Mouse (Mus musculus): Measurements from ENCODE around the gene Dpp7. TPM values are rescaled to one million over a fixed set of nuclear protein-coding genes. Genes with fewer than 3 reads are reported as not detected.
A peak's percentile ranks its signal among the peaks of the same experiment; 100 is the strongest.

Gene Dpp7
- total RNA-seq, 2 experiments from 2014 or later, result 16.6 to 59.0 TPM

GRCm38 (mm10) chr2:25318971-25319773 is 37.0 kb downstream of the Dpp7 start, which contains the start of gene Grin1:
Gene Grin1, minus strand, starts transcription at chr2:25319187.
- ATAC-seq (replicated peaks; ENCODE audit: low FRiP score, low TSS enrichment, poor library complexity, severe bottlenecking), result peak; percentile 82

GRCm38 (mm10) chr2:25318119-25318966 is 37.8 kb downstream of the Dpp7 start:
- peak; percentile 14; the same call in 1 of the 2 replicates for ATAC-seq (replicated peaks; ENCODE audit: low FRiP score, low TSS enrichment, poor library complexity, severe bottlenecking)

- no peak for ATAC-seq (replicated peaks; ENCODE audit: low FRiP score, low TSS enrichment, poor library complexity, severe bottlenecking)
Observed at GRCm38 (mm10) chr2:25311491-25311891, 44.7 kb downstream of the Dpp7 start.

- ATAC-seq (replicated peaks; ENCODE audit: low FRiP score, low TSS enrichment, poor library complexity, severe bottlenecking), result no peak
Observed at GRCm38 (mm10) chr2:25310969-25311368, 45.2 kb downstream of the Dpp7 start.

GRCm38 (mm10) chr2:25310180-25310579 is 46.0 kb downstream of the Dpp7 start:
- ATAC-seq (replicated peaks; ENCODE audit: low FRiP score, low TSS enrichment, poor library complexity, severe bottlenecking), result no peak

GRCm38 (mm10) chr2:25305587-25306359 is 50.4 kb downstream of the Dpp7 start:
- ATAC-seq (replicated peaks; ENCODE audit: low FRiP score, low TSS enrichment, poor library complexity, severe bottlenecking), result no peak

GRCm38 (mm10) chr2:25304657-25305541 is 51.3 kb downstream of the Dpp7 start:
- ATAC-seq (replicated peaks; ENCODE audit: low FRiP score, low TSS enrichment, poor library complexity, severe bottlenecking), result peak; percentile 67

GRCm38 (mm10) chr2:25303931-25304656 is 52.1 kb downstream of the Dpp7 start:
- ATAC-seq (replicated peaks; ENCODE audit: low FRiP score, low TSS enrichment, poor library complexity, severe bottlenecking), result 0 out of 2 replicates have a peak, but pooled peaks have one; percentile 13

GRCm38 (mm10) chr2:25303452-25303851 is 52.7 kb downstream of the Dpp7 start:
- no peak for ATAC-seq (replicated peaks; ENCODE audit: low FRiP score, low TSS enrichment, poor library complexity, severe bottlenecking)

Other genes with a start within 250 kb of the Dpp7 start
Only the 30 nearest of the 36 such genes appear.
- 12.6 and 13.0 TPM in 2 replicates for gene Tor4a, start 159.5 kb downstream of the Dpp7 start, total RNA-seq (2014; fragmentation: Nextera tagmentation)
- gene Tor4a, start 159.5 kb downstream of the Dpp7 start, total RNA-seq (2017), result 8.0 and 11.8 TPM in 2 replicates
- 50.8 and 67.6 TPM in 2 replicates for gene Nelfb, start 144.9 kb downstream of the Dpp7 start, total RNA-seq (2014; fragmentation: Nextera tagmentation)
- 26.4 and 28.2 TPM in 2 replicates for gene Nelfb, start 144.9 kb downstream of the Dpp7 start, total RNA-seq (2017)
- gene Stpg3, start 141.7 kb downstream of the Dpp7 start, total RNA-seq (2014; fragmentation: Nextera tagmentation), result not detected in 2 replicates
- 3.2 TPM in 1 of 2 replicates, not detected in the other for gene Stpg3, start 141.7 kb downstream of the Dpp7 start, total RNA-seq (2017)
- gene Fam166a, start 137.6 kb downstream of the Dpp7 start, total RNA-seq (2014; fragmentation: Nextera tagmentation), result not detected in 2 replicates
- not detected in 2 replicates for gene Fam166a, start 137.6 kb downstream of the Dpp7 start, total RNA-seq (2017)
- 712 and 769 TPM in 2 replicates for gene Tubb4b, start 131.7 kb downstream of the Dpp7 start, total RNA-seq (2014; fragmentation: Nextera tagmentation)
- 718 and 785 TPM in 2 replicates for gene Tubb4b, start 131.7 kb downstream of the Dpp7 start, total RNA-seq (2017)
- gene Slc34a3, start 122.0 kb downstream of the Dpp7 start, total RNA-seq (2014; fragmentation: Nextera tagmentation), result not detected in 2 replicates
- not detected in 2 replicates for gene Slc34a3, start 122.0 kb downstream of the Dpp7 start, total RNA-seq (2017)
- gene Rnf224, start 119.6 kb downstream of the Dpp7 start, total RNA-seq (2014; fragmentation: Nextera tagmentation), result not detected in 2 replicates
- gene Rnf224, start 119.6 kb downstream of the Dpp7 start, total RNA-seq (2017), result not detected in 2 replicates
- gene Rnf208, start 114.1 kb downstream of the Dpp7 start, total RNA-seq (2014; fragmentation: Nextera tagmentation), result 1.6 and 10.2 TPM in 2 replicates
- 0.72 TPM in 1 of 2 replicates, not detected in the other for gene Rnf208, start 114.1 kb downstream of the Dpp7 start, total RNA-seq (2017)
- not detected in 2 replicates for gene Cysrt1, start 113.9 kb downstream of the Dpp7 start, total RNA-seq (2014; fragmentation: Nextera tagmentation)
- gene Cysrt1, start 113.9 kb downstream of the Dpp7 start, total RNA-seq (2017), result not detected in 2 replicates
- gene AL732309.1, start 109.5 kb downstream of the Dpp7 start, total RNA-seq (2014; fragmentation: Nextera tagmentation), result 15.3 and 21.7 TPM in 2 replicates
- 3.3 and 4.9 TPM in 2 replicates for gene AL732309.1, start 109.5 kb downstream of the Dpp7 start, total RNA-seq (2017)
- 14.3 and 19.6 TPM in 2 replicates for gene Tmem203, start 100.9 kb downstream of the Dpp7 start, total RNA-seq (2014; fragmentation: Nextera tagmentation)
- 4.3 and 9.1 TPM in 2 replicates for gene Tmem203, start 100.9 kb downstream of the Dpp7 start, total RNA-seq (2017)
- 17.5 and 27.4 TPM in 2 replicates for gene Tprn, start 93.7 kb downstream of the Dpp7 start, total RNA-seq (2014; fragmentation: Nextera tagmentation)
- gene Tprn, start 93.7 kb downstream of the Dpp7 start, total RNA-seq (2017), result 9.8 and 15.0 TPM in 2 replicates
- 183 and 205 TPM in 2 replicates for gene Ssna1, start 83.9 kb downstream of the Dpp7 start, total RNA-seq (2014; fragmentation: Nextera tagmentation)
- gene Ssna1, start 83.9 kb downstream of the Dpp7 start, total RNA-seq (2017), result 81.8 and 104 TPM in 2 replicates
- 52.0 and 56.6 TPM in 2 replicates for gene Anapc2, start 83.9 kb downstream of the Dpp7 start, total RNA-seq (2014; fragmentation: Nextera tagmentation)
- gene Anapc2, start 83.9 kb downstream of the Dpp7 start, total RNA-seq (2017), result 31.3 and 39.0 TPM in 2 replicates
- not detected in 2 replicates for gene Tmem210, start 68.2 kb downstream of the Dpp7 start, total RNA-seq (2014; fragmentation: Nextera tagmentation)
- not detected in 2 replicates for gene Tmem210, start 68.2 kb downstream of the Dpp7 start, total RNA-seq (2017)
- not detected in 2 replicates for gene Lrrc26, start 66.4 kb downstream of the Dpp7 start, total RNA-seq (2014; fragmentation: Nextera tagmentation)
- not detected in 2 replicates for gene Lrrc26, start 66.4 kb downstream of the Dpp7 start, total RNA-seq (2017)
- gene Grin1, start 37.2 kb downstream of the Dpp7 start, total RNA-seq (2014; fragmentation: Nextera tagmentation), result not detected in 2 replicates
- gene Grin1, start 37.2 kb downstream of the Dpp7 start, total RNA-seq (2017), result not detected in 2 replicates
- 37.1 and 38.9 TPM in 2 replicates for gene Man1b1, start 24.0 kb downstream of the Dpp7 start, total RNA-seq (2014; fragmentation: Nextera tagmentation)
- 31.8 and 82.7 TPM in 2 replicates for gene Man1b1, start 24.0 kb downstream of the Dpp7 start, total RNA-seq (2017)
- 9.7 and 12.7 TPM in 2 replicates for gene Uap1l1, start 9.3 kb upstream of the Dpp7 start, total RNA-seq (2014; fragmentation: Nextera tagmentation)
- 2.0 and 2.5 TPM in 2 replicates for gene Uap1l1, start 9.3 kb upstream of the Dpp7 start, total RNA-seq (2017)
- gene Sapcd2, start 16.0 kb upstream of the Dpp7 start, total RNA-seq (2014; fragmentation: Nextera tagmentation), result 18.4 and 19.0 TPM in 2 replicates
- gene Sapcd2, start 16.0 kb upstream of the Dpp7 start, total RNA-seq (2017), result 4.9 and 7.1 TPM in 2 replicates
- gene Entpd2, start 39.5 kb upstream of the Dpp7 start, total RNA-seq (2014; fragmentation: Nextera tagmentation), result not detected in 2 replicates
- gene Entpd2, start 39.5 kb upstream of the Dpp7 start, total RNA-seq (2017), result not detected in 2 replicates
- gene Npdc1, start 43.0 kb upstream of the Dpp7 start, total RNA-seq (2014; fragmentation: Nextera tagmentation), result not detected in 2 replicates
- gene Npdc1, start 43.0 kb upstream of the Dpp7 start, total RNA-seq (2017), result not detected in 2 replicates
- gene Fut7, start 66.9 kb upstream of the Dpp7 start, total RNA-seq (2014; fragmentation: Nextera tagmentation), result 3.4 and 6.3 TPM in 2 replicates
- gene Fut7, start 66.9 kb upstream of the Dpp7 start, total RNA-seq (2017), result 4.5 and 4.9 TPM in 2 replicates
- gene Abca2, start 72.3 kb upstream of the Dpp7 start, total RNA-seq (2014; fragmentation: Nextera tagmentation), result 34.7 and 38.3 TPM in 2 replicates
- gene Abca2, start 72.3 kb upstream of the Dpp7 start, total RNA-seq (2017), result 10.8 and 13.1 TPM in 2 replicates
- gene Clic3, start 100.5 kb upstream of the Dpp7 start, total RNA-seq (2014; fragmentation: Nextera tagmentation), result not detected in 2 replicates
- gene Clic3, start 100.5 kb upstream of the Dpp7 start, total RNA-seq (2017), result not detected in 2 replicates
- 34.5 and 36.3 TPM in 2 replicates for gene Paxx, start 104.7 kb upstream of the Dpp7 start, total RNA-seq (2014; fragmentation: Nextera tagmentation)
- gene Paxx, start 104.7 kb upstream of the Dpp7 start, total RNA-seq (2017), result 17.9 and 25.9 TPM in 2 replicates
- gene Ptgds, start 113.7 kb upstream of the Dpp7 start, total RNA-seq (2014; fragmentation: Nextera tagmentation), result not detected in 2 replicates
- not detected in 2 replicates for gene Ptgds, start 113.7 kb upstream of the Dpp7 start, total RNA-seq (2017)
- gene Lcn12, start 137.6 kb upstream of the Dpp7 start, total RNA-seq (2014; fragmentation: Nextera tagmentation), result not detected in 2 replicates
- not detected in 2 replicates for gene Lcn12, start 137.6 kb upstream of the Dpp7 start, total RNA-seq (2017)
- gene Fbxw5, start 144.4 kb upstream of the Dpp7 start, total RNA-seq (2014; fragmentation: Nextera tagmentation), result 50.4 and 64.5 TPM in 2 replicates
- gene Fbxw5, start 144.4 kb upstream of the Dpp7 start, total RNA-seq (2017), result 24.0 and 28.9 TPM in 2 replicates
- 0.63 and 2.2 TPM in 2 replicates for gene C8g, start 145.4 kb upstream of the Dpp7 start, total RNA-seq (2014; fragmentation: Nextera tagmentation)
- gene C8g, start 145.4 kb upstream of the Dpp7 start, total RNA-seq (2017), result 0.76 and 3.3 TPM in 2 replicates